Mouse (Mus musculus): ENCODE data around the gene Mvb12b. TPM values are rescaled to one million over a fixed set of nuclear protein-coding genes. Genes with fewer than 3 reads are reported as not detected.

Gene Mvb12b
- polyA plus RNA-seq, 1 experiment from 2014 or later, result 12.4 TPM

GRCm38 (mm10) chr2:33712811-33713210 lies 174.9 kb downstream of the Mvb12b start:
- Histone ChIP-seq H3K27ac (ENCODE audit: low read depth, low read length) (no peak overlapping the region), H3K27me3 (ENCODE audit: control insufficient read depth, insufficient read depth, low read length) (peaks cover 24% of the 10 kb centered on the region), H3K4me1 (ENCODE audit: control insufficient read depth, insufficient read depth, low read length) (peaks cover 13% of the 10 kb centered on the region), H3K4me2 (no peak overlapping the region), H3K36me3 (ENCODE audit: control insufficient read depth, insufficient read depth, low read length) (no peaks in the 10 kb centered on the region), H3K4me3 (ENCODE audit: low read depth, low read length) (no peak overlapping the region), H3K9me3 (replicated peaks; ENCODE audit: control insufficient read depth, low read length) (no peaks in the 10 kb centered on the region), H3K9ac (ENCODE audit: low read depth, low read length) (no peak overlapping the region)
- no peak for ATAC-seq (replicated peaks; ENCODE audit: insufficient number of reproducible peaks, low FRiP score, low TSS enrichment)
- 30% methylated on average over 4 of the region's 4 CpGs for WGBS (ENCODE audit: insufficient replicate concordance)

DNA sequence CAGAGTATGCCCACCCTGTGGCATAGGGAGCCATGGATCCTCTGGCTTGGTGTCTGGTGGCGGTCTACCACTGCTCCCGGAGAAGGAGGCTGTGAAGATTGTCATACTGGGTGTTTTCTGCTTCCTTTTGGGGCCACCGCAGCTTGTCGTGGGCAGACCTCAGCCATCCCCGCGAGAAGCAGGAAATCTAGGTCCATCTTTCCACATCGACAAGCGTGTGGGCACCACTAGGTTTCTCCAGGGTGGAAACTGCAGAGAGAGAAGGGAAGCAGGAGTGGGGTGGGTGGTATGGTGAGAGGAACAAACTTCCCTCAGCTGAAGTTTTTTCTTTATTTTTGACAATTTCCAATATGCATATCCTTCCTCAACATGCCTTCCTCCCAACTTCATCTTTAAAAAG lies 178.9 kb downstream of the Mvb12b start:
- H3K9me3 ChIP-seq (replicated peaks; ENCODE audit: control insufficient read depth, low read length), result no peaks in the 10 kb centered on the region
- H3K36me3 ChIP-seq (ENCODE audit: control insufficient read depth, insufficient read depth, low read length), result no peaks in the 10 kb centered on the region
- 72% methylated on average over 8 of the region's 8 CpGs for WGBS (ENCODE audit: insufficient replicate concordance)
- no peak overlapping the region for H3K4me2 ChIP-seq
- H3K4me1 ChIP-seq (ENCODE audit: control insufficient read depth, insufficient read depth, low read length), result peaks cover 7% of the 10 kb centered on the region
- H3K27ac ChIP-seq (ENCODE audit: low read depth, low read length), result no peak overlapping the region
- no peak overlapping the region for H3K4me3 ChIP-seq (ENCODE audit: low read depth, low read length)
- ATAC-seq (replicated peaks; ENCODE audit: insufficient number of reproducible peaks, low FRiP score, low TSS enrichment), result no peak
- peaks cover 31% of the 10 kb centered on the region for H3K27me3 ChIP-seq (ENCODE audit: control insufficient read depth, insufficient read depth, low read length)
- no peak overlapping the region for H3K9ac ChIP-seq (ENCODE audit: low read depth, low read length)

DNA sequence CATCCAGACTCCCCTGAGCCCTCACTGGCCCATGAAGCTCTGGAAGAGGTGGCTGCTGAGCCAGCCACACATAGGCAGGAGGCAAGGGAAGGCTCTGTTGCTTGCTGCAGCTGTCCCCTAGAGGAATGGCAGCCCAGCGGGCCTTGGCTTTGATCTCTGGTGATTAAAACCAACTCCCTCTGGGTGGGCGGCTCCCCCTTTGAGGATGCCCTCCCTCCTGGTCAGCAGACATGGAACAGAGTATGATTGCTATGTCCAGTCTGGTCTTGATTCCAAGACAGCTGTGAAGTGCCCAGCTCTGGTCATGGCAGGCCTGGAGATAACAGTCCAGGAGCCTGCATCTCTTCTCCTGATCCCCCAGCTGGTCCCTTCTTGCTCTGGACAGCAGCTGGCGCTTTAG lies 179.7 kb downstream of the Mvb12b start:
- Histone ChIP-seq H3K27me3 (ENCODE audit: control insufficient read depth, insufficient read depth, low read length) (peaks cover 31% of the 10 kb centered on the region), H3K4me3 (ENCODE audit: low read depth, low read length) (no peak overlapping the region), H3K4me1 (ENCODE audit: control insufficient read depth, insufficient read depth, low read length) (peaks cover 2% of the 10 kb centered on the region; the same call in 1 of the 2 replicates), H3K9ac (ENCODE audit: low read depth, low read length) (no peak overlapping the region), H3K4me2 (no peak overlapping the region), H3K27ac (ENCODE audit: low read depth, low read length) (no peak overlapping the region), H3K9me3 (replicated peaks; ENCODE audit: control insufficient read depth, low read length) (no peaks in the 10 kb centered on the region), H3K36me3 (ENCODE audit: control insufficient read depth, insufficient read depth, low read length) (no peaks in the 10 kb centered on the region)
- no peak for ATAC-seq (replicated peaks; ENCODE audit: insufficient number of reproducible peaks, low FRiP score, low TSS enrichment)
- WGBS (ENCODE audit: insufficient replicate concordance), result 25% methylated on average over 3 of the region's 3 CpGs

DNA sequence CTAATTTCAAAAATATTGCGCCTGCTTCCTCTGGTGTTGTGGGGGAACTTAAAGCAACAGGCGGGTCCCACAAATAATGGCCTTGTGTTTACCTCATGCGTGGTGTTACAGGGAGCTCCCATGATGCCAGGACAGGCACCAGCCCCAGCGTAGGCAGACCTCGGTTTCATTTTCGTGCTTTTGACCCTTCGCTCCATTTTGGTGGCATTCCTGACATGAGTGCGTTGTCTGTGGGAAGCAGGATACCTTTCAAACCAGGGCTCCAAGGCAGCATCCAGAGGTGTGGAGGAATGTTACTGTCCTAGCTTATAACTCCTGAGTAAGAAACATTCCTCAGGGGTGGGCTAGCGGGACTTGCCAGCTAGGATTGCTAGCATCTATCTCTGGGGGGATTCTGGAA lies 181.3 kb downstream of the Mvb12b start:
- peaks cover 34% of the 10 kb centered on the region for H3K27me3 ChIP-seq (ENCODE audit: control insufficient read depth, insufficient read depth, low read length)

GRCm38 (mm10) chr2:33705687-33706320 lies 181.9 kb downstream of the Mvb12b start:
- ATAC-seq (replicated peaks; ENCODE audit: insufficient number of reproducible peaks, low FRiP score, low TSS enrichment), result no peak
- no peak overlapping the region for H3K9ac ChIP-seq (ENCODE audit: low read depth, low read length)
- no peaks in the 10 kb centered on the region for H3K36me3 ChIP-seq (ENCODE audit: control insufficient read depth, insufficient read depth, low read length)
- 0 out of 2 replicates have a peak, but pooled peaks cover 3% of the 10 kb centered on the region for H3K4me1 ChIP-seq (ENCODE audit: control insufficient read depth, insufficient read depth, low read length)
- no peaks in the 10 kb centered on the region for H3K9me3 ChIP-seq (replicated peaks; ENCODE audit: control insufficient read depth, low read length)
- H3K4me2 ChIP-seq, result no peak overlapping the region
- no peak overlapping the region for H3K27ac ChIP-seq (ENCODE audit: low read depth, low read length)
- no peak overlapping the region for H3K4me3 ChIP-seq (ENCODE audit: low read depth, low read length)
- peaks cover 40% of the 10 kb centered on the region for H3K27me3 ChIP-seq (ENCODE audit: control insufficient read depth, insufficient read depth, low read length)
- 38% methylated on average over 16 of the region's 16 CpGs for WGBS (ENCODE audit: insufficient replicate concordance)

More for the DNA sequence above, 181.3 kb downstream of the Mvb12b start:
- H3K27ac ChIP-seq (ENCODE audit: low read depth, low read length), result no peak overlapping the region
- no peaks in the 10 kb centered on the region for H3K36me3 ChIP-seq (ENCODE audit: control insufficient read depth, insufficient read depth, low read length)
- WGBS (ENCODE audit: insufficient replicate concordance), result 68% methylated on average over 9 of the region's 9 CpGs
- H3K4me1 ChIP-seq (ENCODE audit: control insufficient read depth, insufficient read depth, low read length), result 0 out of 2 replicates have a peak, but pooled peaks cover 3% of the 10 kb centered on the region
- no peaks in the 10 kb centered on the region for H3K9me3 ChIP-seq (replicated peaks; ENCODE audit: control insufficient read depth, low read length)
- no peak overlapping the region for H3K4me3 ChIP-seq (ENCODE audit: low read depth, low read length)
- no peak overlapping the region for H3K4me2 ChIP-seq
- no peak for ATAC-seq (replicated peaks; ENCODE audit: insufficient number of reproducible peaks, low FRiP score, low TSS enrichment)
- H3K9ac ChIP-seq (ENCODE audit: low read depth, low read length), result no peak overlapping the region

- no peaks in the 10 kb centered on the region for H3K36me3 ChIP-seq (ENCODE audit: control insufficient read depth, insufficient read depth, low read length)
- peaks cover 45% of the 10 kb centered on the region for H3K27me3 ChIP-seq (ENCODE audit: control insufficient read depth, insufficient read depth, low read length)
- WGBS (ENCODE audit: insufficient replicate concordance), result 49% methylated on average over 5 of the region's 5 CpGs
- no peak overlapping the region for H3K9ac ChIP-seq (ENCODE audit: low read depth, low read length)
- H3K4me3 ChIP-seq (ENCODE audit: low read depth, low read length), result no peak overlapping the region
- no peak for ATAC-seq (replicated peaks; ENCODE audit: insufficient number of reproducible peaks, low FRiP score, low TSS enrichment)
- H3K4me2 ChIP-seq, result no peak overlapping the region
- 0 out of 2 replicates have a peak, but pooled peaks cover 3% of the 10 kb centered on the region for H3K4me1 ChIP-seq (ENCODE audit: control insufficient read depth, insufficient read depth, low read length)
- no peaks in the 10 kb centered on the region for H3K9me3 ChIP-seq (replicated peaks; ENCODE audit: control insufficient read depth, low read length)
- no peak overlapping the region for H3K27ac ChIP-seq (ENCODE audit: low read depth, low read length)
These were observed 184.5 kb downstream of the Mvb12b start for GRCm38 (mm10) chr2:33703286-33703685.

DNA sequence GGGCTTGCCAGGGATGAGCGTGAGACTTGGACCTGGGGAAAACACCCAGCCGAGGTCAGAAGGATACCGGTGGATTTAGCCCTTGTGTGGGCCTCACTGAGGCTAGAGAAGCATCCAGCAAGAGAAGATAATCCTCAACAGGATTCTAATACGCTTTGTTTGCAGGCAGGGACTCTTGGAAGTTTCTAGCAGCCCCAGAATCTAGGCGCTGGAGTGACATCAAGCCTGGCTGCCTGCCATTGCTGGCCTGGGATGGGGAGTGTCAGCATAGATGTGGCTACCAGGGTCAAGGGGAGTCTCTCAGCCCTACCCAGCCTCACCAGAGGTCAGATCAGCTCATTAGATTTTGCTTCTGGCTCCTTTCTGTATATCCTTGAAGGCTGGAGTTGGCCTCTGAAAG lies 185.0 kb downstream of the Mvb12b start:
- 77% methylated on average over 5 of the region's 5 CpGs for WGBS (ENCODE audit: insufficient replicate concordance)
- Histone ChIP-seq H3K27ac (ENCODE audit: low read depth, low read length) (no peak overlapping the region), H3K9ac (ENCODE audit: low read depth, low read length) (no peak overlapping the region)

DNA sequence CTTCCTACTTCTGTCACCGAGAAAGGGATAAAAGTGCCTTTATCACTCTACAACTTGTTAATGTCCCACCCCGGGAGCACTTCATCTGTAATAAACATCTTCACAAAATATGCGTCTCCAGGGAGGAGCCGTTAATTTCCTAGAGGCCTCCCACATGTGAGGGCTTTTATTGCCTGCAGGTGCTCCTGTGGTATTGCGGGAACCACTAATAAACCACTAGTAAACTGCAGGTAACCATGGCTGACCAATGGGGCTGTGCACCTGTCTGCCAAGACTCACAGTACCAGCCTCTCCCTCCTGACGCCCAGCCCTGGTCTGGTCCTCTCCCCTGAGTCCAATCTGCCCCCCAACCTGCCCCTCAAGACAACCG lies 186.3 kb downstream of the Mvb12b start:
- H3K9me3 ChIP-seq (replicated peaks; ENCODE audit: control insufficient read depth, low read length), result peaks cover 4% of the 10 kb centered on the region; the same call in 1 of the 2 replicates
- no peak overlapping the region for H3K4me2 ChIP-seq
- WGBS (ENCODE audit: insufficient replicate concordance), result 51% methylated on average over 7 of the region's 7 CpGs
- no peak overlapping the region for H3K4me3 ChIP-seq (ENCODE audit: low read depth, low read length)
- H3K27ac ChIP-seq (ENCODE audit: low read depth, low read length), result no peak overlapping the region
- H3K4me1 ChIP-seq (ENCODE audit: control insufficient read depth, insufficient read depth, low read length), result 0 out of 2 replicates have a peak, but pooled peaks cover 3% of the 10 kb centered on the region
- H3K9ac ChIP-seq (ENCODE audit: low read depth, low read length), result no peak overlapping the region
- peaks cover 31% of the 10 kb centered on the region for H3K27me3 ChIP-seq (ENCODE audit: control insufficient read depth, insufficient read depth, low read length)
- no peak for ATAC-seq (replicated peaks; ENCODE audit: insufficient number of reproducible peaks, low FRiP score, low TSS enrichment)
- H3K36me3 ChIP-seq (ENCODE audit: control insufficient read depth, insufficient read depth, low read length), result no peaks in the 10 kb centered on the region

More for the DNA sequence above, 185.0 kb downstream of the Mvb12b start:
- Histone ChIP-seq H3K4me1 (ENCODE audit: control insufficient read depth, insufficient read depth, low read length) (0 out of 2 replicates have a peak, but pooled peaks cover 3% of the 10 kb centered on the region), H3K4me3 (ENCODE audit: low read depth, low read length) (no peak overlapping the region), H3K36me3 (ENCODE audit: control insufficient read depth, insufficient read depth, low read length) (no peaks in the 10 kb centered on the region), H3K9me3 (replicated peaks; ENCODE audit: control insufficient read depth, low read length) (no peaks in the 10 kb centered on the region), H3K27me3 (ENCODE audit: control insufficient read depth, insufficient read depth, low read length) (peaks cover 40% of the 10 kb centered on the region), H3K4me2 (no peak overlapping the region)
- ATAC-seq (replicated peaks; ENCODE audit: insufficient number of reproducible peaks, low FRiP score, low TSS enrichment), result no peak

Measured in heart, embryonic 11.5 days (tissue).